Mouse (Mus musculus) heart, embryonic 14.5 days (tissue): Measurements from ENCODE around the gene Slc29a3. TPM values are rescaled to one million over a fixed set of nuclear protein-coding genes. Genes with fewer than 3 reads are reported as not detected.

Experiments used
- ATAC-seq: fragments of 200-750 bp; cut with Nextera tagmentation; 2 replicates; pipeline ENCODE4 v1.8.0; 2017; ENCODE audit warnings: low read depth, moderate TSS enrichment; ENCODE audit not compliant: insufficient number of reproducible peaks, insufficient read depth, low FRiP score
- H3K27ac ChIP-seq, 2 experiments: fragments of 200-500 bp in 1 of 2; fragments of 300-500 bp in 1 of 2; sonication (generic) in 1 of 2; replicated peaks in 1 of 2; 2 replicates each; pipeline ENCODE4 v1.5.1; 2012 to 2014; ENCODE audit warnings: low read depth in 2 of 2, low read length in 2 of 2, control low read depth in 1 of 2, mild to moderate bottlenecking in 1 of 2, mixed read lengths in 1 of 2; ENCODE audit not compliant: control insufficient read depth in 1 of 2, insufficient read depth in 1 of 2
- H3K27me3 ChIP-seq: fragments of 300-500 bp; sonication (generic); 2 replicates; pipeline ENCODE4 v1.6.1; 2014; ENCODE audit warnings: mild to moderate bottlenecking, low read length, control low read depth; ENCODE audit not compliant: control insufficient read depth, insufficient read depth
- H3K36me3 ChIP-seq: fragments of 300-500 bp; sonication (generic); 2 replicates; pipeline ENCODE4 v1.6.1; 2014; ENCODE audit warnings: mild to moderate bottlenecking, control low read depth, low read length, mixed read lengths; ENCODE audit not compliant: control insufficient read depth, insufficient read depth
- H3K4me1 ChIP-seq, 2 experiments: fragments of 200-500 bp in 1 of 2; fragments of 300-500 bp in 1 of 2; sonication (generic) in 1 of 2; 2 replicates each; pipeline ENCODE4 v1.6.1; 2012 to 2014; ENCODE audit warnings: low read length in 2 of 2, control low read depth in 1 of 2, mixed read lengths in 1 of 2; ENCODE audit not compliant: control insufficient read depth in 2 of 2, insufficient read depth in 2 of 2
- H3K4me2 ChIP-seq: fragments of 300-500 bp; sonication (generic); 2 replicates; pipeline ENCODE4 v1.6.1; 2014; ENCODE audit warnings: mild to moderate bottlenecking, low read length
- H3K4me3 ChIP-seq, 2 experiments: fragments of 200-500 bp in 1 of 2; fragments of 300-500 bp in 1 of 2; sonication (generic) in 1 of 2; 2 replicates each; pipeline ENCODE4 v1.5.1; 2012 to 2014; ENCODE audit warnings: low read length in 2 of 2, mild to moderate bottlenecking in 2 of 2, control low read depth in 1 of 2, low read depth in 1 of 2, moderate library complexity in 1 of 2; ENCODE audit not compliant: control insufficient read depth in 1 of 2, insufficient read depth in 1 of 2
- H3K9ac ChIP-seq: fragments of 300-500 bp; sonication (generic); 2 replicates; pipeline ENCODE4 v1.6.1; 2014; ENCODE audit warnings: mild to moderate bottlenecking, low read length
- H3K9me3 ChIP-seq: fragments of 300-500 bp; sonication (generic); 2 replicates; pipeline ENCODE4 v1.6.1; 2016; ENCODE audit warnings: low read length, control low read depth; ENCODE audit not compliant: control insufficient read depth
- WGBS: fragments of 180-500 bp; shearing (Covaris S2); extraction: QIAGEN DNeasy Blood & Tissue Kit; methylation state at CpG from one replicate; pipeline ENCODE4 v1.1.7; 2014; 5-methylcytosine and 5-hydroxymethylcytosine counted together
- polyA plus RNA-seq: library from polyadenylated mRNA; unstranded; fragments of >200 nt; fragmentation: Nextera tagmentation; extraction: Ambion mirVana; gene quantifications from 2 replicates; pipeline ENCODE4 v1.2.1, GENCODE M21; 2014

The Slc29a3 gene
- polyA plus RNA-seq, 1 experiment from 2014 or later: 4.4 TPM

GRCm38 (mm10) chr10:60668591-60668990, 84.0 kb downstream of the Slc29a3 start:
- no peak overlapping the region for H3K27ac ChIP-seq
- no peaks in the 10 kb centered on the region for H3K4me1 ChIP-seq
- H3K27me3 ChIP-seq: no peaks in the 10 kb centered on the region
- no peak overlapping the region for H3K9ac ChIP-seq
- H3K4me2 ChIP-seq: no peak overlapping the region
- ATAC-seq: no peak
- WGBS: 52% methylated on average over 3 of the region's 3 CpGs
- no peak overlapping the region for H3K4me3 ChIP-seq
- H3K36me3 ChIP-seq: no peaks in the 10 kb centered on the region
- H3K9me3 ChIP-seq: no peaks in the 10 kb centered on the region

Other genes with a start within 250 kb of the Slc29a3 start
- gene Cdh23, start 56.3 kb downstream of the Slc29a3 start, polyA plus RNA-seq: 0.31 and 0.32 TPM in 2 replicates
- gene Unc5b, start 78.8 kb upstream of the Slc29a3 start, polyA plus RNA-seq: 11.5 and 13.3 TPM in 2 replicates